Mouse (Mus musculus) lung, postnatal 14 days (tissue): ENCODE data around the gene Fanca.
A peak's percentile ranks its signal among the peaks of the same experiment; 100 is the strongest.
"Not testable (repeated sequence)": the region's sequence is repeated elsewhere in the genome, so short reads cannot be mapped to it uniquely, and the experiment has no call there.

Experiments used
- DNase-seq: peaks from one replicate; pipeline ENCODE4 v3.0.0; 2021

Gene Fanca

GRCm38 (mm10) chr8:123330701-123331100 lies 12.3 kb upstream of the Fanca start:
- DNase-seq: no peak

GRCm38 (mm10) chr8:123329961-123330360 lies 11.6 kb upstream of the Fanca start:
- no peak for DNase-seq

GRCm38 (mm10) chr8:123329350-123329749 lies 11.0 kb upstream of the Fanca start:
- DNase-seq: no peak

- no peak for DNase-seq
Observed at GRCm38 (mm10) chr8:123328552-123328951, 10.2 kb upstream of the Fanca start.

- DNase-seq: peak; percentile 55
Observed at GRCm38 (mm10) chr8:123319522-123320164, 1.3 kb upstream of the Fanca start.

GRCm38 (mm10) chr8:123317781-123318466 lies 452 bp downstream of the Fanca start:
- DNase-seq: no peak

- DNase-seq: no peak
Observed at GRCm38 (mm10) chr8:123308738-123309137, 9.6 kb downstream of the Fanca start.

GRCm38 (mm10) chr8:123298301-123298700 lies 20.1 kb downstream of the Fanca start:
- DNase-seq: no peak

GRCm38 (mm10) chr8:123292785-123293184 lies 25.6 kb downstream of the Fanca start:
- DNase-seq: no peak

- DNase-seq: no peak
Observed at GRCm38 (mm10) chr8:123292281-123292680, 26.1 kb downstream of the Fanca start.

GRCm38 (mm10) chr8:123291716-123292115 lies 26.7 kb downstream of the Fanca start:
- no peak for DNase-seq

- no peak for DNase-seq
Observed at GRCm38 (mm10) chr8:123290679-123291078, 27.7 kb downstream of the Fanca start.

- peak; percentile 53 for DNase-seq
Observed at GRCm38 (mm10) chr8:123290166-123290565, 28.2 kb downstream of the Fanca start.

GRCm38 (mm10) chr8:123287362-123287761 lies 31.0 kb downstream of the Fanca start:
- no peak for DNase-seq

GRCm38 (mm10) chr8:123284493-123284892 lies 33.9 kb downstream of the Fanca start:
- no peak for DNase-seq

- DNase-seq: no peak
Observed at GRCm38 (mm10) chr8:123283991-123284390, 34.4 kb downstream of the Fanca start.

- DNase-seq: not testable (repeated sequence)
Observed at GRCm38 (mm10) chr8:123282994-123283393, 35.4 kb downstream of the Fanca start.

GRCm38 (mm10) chr8:123280302-123281094 lies 37.9 kb downstream of the Fanca start:
- no peak for DNase-seq

GRCm38 (mm10) chr8:123279828-123280227 lies 38.5 kb downstream of the Fanca start:
- DNase-seq: no peak

- no peak for DNase-seq
Observed at GRCm38 (mm10) chr8:123278445-123278844, 39.9 kb downstream of the Fanca start.

- DNase-seq: no peak
Observed at GRCm38 (mm10) chr8:123275096-123275495, 43.3 kb downstream of the Fanca start.

GRCm38 (mm10) chr8:123274447-123274846 lies 43.9 kb downstream of the Fanca start:
- no peak for DNase-seq

- DNase-seq: no peak
Observed at GRCm38 (mm10) chr8:123271901-123272300, 46.5 kb downstream of the Fanca start.

GRCm38 (mm10) chr8:123271147-123271546 lies 47.2 kb downstream of the Fanca start:
- no peak for DNase-seq
